Mouse (Mus musculus) frontal cortex, adult (tissue): ENCODE measurements around the gene Cntnap2.
A peak's percentile ranks its signal among the peaks of the same experiment; 100 is the strongest.

Experiments
- ATAC-seq: cut with Nextera tagmentation; 2 replicates; pipeline ENCODE4 v1.9.2; 2017; ENCODE audit warnings: mild to moderate bottlenecking, moderate library complexity, mixed read lengths; ENCODE audit not compliant: low TSS enrichment

Cntnap2 gene

DNA sequence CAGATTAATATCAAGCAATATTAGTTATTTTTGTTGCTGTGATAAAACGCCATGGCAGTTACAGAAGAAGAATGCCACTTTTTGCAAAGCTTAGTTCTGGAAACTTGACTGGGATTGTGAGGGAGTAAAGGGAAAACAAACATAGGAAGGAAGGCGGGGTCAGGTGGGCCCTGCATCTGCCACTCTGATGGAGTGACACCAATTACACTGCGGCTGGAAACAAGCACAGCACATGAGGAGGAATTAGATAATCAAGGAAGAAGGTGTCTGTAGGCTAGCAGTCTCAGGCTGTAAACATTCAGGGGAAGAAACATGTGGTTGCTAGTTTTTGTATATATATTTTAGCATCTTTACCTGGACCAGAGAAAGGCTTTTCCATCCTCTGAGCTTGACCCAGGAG is 2233.3 kb downstream of the Cntnap2 start:
- no peak; the same call in 1 of the 2 replicates for ATAC-seq

DNA sequence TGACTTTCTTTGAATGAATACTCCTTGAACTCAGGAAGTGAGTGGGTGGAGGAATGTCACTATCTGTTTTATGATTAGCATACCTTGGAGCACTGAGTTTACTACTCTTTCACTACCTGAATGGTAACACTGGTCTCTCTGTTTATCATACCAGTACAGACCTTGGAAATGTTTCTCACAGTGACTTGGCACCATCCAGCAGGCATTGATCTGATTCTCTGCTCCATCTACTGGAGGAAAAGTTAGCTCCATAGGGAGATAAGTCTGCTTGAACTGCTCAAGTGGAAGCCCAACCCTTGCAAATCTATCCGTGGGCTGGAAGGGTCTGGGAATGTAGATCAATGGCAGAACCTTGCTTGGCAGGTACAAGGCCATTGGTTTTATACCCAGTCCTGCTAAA is 2235.3 kb downstream of the Cntnap2 start:
- ATAC-seq, result no peak

DNA sequence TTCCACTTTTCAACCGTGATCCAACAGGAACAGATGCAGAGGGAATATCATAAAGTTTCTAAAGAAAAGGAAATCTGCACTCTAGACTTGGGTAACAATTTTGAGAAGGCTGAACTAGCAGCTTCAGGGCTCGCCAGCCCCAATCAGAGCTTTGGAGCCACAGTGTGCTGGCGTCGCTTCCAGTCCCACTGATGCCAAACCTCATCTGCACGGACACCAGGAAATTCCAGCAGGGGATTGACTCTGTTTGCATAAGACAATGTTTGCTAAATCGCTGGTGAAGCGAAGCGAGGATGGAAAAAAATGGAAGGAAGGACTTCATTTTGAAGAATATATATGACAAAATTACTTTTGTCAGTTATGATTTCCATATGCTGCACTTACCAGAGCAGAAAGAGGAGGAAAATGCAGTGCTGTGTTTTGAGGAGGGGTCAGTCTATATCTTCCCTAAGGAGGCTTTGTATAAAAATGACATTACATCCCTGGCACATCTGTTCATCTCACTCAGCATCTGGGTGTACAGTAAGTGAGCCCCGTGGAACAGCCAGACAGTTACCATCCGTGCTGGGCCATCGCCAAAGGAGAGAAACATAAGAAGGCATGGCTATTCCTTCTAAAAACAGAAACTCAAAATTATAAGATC is 2245.8 kb downstream of the Cntnap2 start:
- no peak for ATAC-seq

DNA sequence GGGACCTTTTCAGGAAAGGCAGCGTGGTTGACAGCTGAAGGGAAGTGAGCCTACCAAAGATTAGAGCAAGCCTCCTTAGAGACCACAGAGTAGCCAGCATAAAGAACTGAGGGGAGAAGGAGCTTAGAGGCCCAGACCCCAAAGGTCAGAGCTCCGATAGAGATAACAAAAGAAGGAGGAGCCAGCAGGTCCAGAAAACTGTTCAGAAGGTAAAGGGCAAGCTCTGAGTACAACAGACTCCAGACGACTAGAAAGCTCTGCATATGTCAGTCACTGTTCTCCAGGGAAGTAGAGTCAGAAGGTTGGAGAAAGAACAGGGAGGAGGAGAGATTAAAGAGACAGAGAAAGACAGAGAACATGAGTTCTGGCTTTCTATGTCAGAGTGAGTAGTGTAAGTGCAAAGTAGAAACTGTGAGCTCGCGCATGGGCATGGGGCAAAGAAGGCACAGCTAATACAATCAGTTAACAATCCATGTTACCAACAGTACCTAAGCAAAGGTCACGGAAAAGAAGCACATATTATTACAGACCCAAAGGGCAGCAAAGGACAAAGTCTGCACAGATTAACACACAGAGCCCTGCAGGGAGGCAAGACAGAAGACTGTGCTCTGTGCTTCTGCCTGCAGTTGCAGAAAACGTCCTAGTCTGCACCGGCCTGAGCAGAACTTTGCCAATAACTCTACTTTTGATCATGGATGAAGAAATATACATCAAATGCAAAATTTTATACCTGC is 2247.1 kb downstream of the Cntnap2 start:
- ATAC-seq, result no peak

DNA sequence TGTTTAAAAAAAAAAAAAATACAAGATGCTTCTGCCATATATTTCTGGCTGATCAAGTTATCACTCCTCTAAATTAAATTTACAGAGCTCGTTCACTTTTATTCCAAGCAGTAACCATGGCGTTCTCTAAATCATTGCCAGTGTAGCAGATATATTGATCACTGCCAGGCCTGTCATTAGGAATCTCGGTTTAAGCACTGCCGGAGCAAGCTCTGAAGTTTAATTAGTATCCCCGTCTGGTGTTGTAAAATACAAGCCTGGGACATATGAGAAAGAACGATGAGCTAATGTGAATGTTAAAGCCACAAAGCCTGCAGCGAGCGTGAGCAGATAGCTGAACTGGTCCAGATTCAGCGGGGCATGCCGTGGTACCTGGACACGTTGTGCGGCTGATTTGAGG is 2247.8 kb downstream of the Cntnap2 start:
- ATAC-seq, result peak; percentile 19; the same call in 1 of the 2 replicates

DNA sequence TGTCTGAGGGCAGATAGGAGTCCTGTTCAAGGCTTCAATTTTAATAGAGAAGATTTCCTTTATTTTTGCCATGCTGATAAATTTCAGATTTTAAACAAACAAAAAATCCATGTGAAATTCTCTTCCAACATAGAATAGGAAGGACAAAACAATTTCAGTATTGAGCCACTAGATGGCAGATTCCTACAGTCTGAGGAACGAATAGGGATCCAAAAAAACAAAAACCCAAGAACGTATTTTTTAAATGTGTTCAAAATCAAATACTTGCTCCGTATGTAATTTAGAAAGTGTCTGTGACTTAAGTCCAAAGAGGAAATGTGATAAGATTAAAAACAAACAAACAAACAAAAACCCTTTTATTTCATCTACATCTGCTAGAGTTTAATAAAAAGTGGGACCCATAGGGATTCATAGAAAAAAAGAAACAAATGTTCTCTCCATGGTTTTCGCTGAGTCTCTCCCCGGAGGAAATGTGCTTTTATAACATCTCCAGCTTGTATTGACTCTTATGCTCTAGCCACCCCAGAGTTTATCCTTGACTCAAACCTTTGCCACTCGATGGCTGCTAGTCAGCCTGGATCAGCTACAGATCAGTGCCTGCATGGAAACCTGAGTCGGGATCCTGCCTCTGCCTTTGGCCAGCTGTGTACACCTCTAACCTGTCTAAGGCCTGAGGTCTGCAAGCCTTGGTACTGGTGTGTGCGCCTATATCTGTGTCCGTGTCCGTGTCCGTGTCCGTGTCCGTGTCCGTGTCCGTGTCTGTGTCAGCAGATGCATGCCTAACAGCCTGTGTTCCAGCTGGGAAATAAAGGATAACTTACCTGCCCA is 2255.6 kb downstream of the Cntnap2 start:
- ATAC-seq, result peak; percentile 66

DNA sequence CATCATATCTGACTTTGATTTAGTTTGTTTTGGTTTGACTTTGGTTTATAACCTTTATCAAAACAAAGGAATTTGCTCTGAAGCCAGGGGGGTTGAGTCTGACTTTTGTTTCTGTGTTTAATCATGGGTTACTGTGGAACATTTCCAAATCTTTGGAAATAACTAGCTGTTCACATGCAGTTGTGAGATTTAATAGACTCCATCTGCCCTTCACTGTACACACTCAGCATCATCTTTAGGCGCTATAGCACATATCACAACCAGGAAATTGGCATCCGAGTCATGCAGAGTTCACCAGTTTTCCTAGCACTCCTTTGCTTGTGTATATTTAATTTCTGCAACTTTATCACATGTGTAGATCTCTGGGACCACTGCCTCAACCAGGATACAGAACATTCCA is 2256.3 kb downstream of the Cntnap2 start:
- ATAC-seq, result no peak

DNA sequence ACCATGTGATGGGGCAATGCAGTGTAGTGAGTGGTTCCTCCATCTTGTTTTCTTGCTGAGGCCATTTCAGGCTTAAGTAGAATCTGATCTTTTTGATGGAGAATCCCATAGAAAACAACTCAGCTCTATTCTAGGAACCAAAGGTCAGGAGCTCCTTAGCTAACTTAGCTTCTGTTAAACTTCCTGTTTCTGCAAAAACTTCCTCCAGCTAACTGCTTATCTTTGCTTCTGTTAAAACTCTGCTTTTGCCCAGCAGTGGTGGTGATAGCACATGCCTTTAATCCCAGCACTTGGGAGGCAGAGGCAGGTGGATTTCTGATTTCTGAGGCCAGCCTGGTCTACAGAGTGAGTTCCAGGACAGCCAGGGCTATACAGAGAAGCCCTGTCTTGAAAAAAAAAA is 2258.1 kb downstream of the Cntnap2 start:
- no peak for ATAC-seq

DNA sequence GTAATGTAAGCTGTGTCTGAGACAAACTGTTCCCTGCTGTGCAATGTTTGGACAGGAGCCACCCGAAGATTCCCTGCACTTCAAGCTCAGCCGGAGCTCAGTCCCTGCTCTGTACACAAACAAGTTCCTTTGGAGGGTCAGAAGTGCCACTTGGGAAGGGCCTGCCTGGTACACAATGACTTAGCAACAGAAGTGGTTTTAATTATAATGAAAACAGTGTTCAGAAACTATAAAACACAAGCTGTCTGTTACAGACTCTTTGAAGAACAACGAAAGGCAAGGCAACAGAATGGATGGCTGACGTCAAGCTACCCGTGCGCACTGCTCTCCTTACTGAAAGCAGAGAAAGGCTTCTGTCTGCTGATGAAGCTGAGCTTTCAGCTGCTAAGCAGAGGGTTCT is 2259.5 kb downstream of the Cntnap2 start:
- peak; percentile 92 for ATAC-seq

DNA sequence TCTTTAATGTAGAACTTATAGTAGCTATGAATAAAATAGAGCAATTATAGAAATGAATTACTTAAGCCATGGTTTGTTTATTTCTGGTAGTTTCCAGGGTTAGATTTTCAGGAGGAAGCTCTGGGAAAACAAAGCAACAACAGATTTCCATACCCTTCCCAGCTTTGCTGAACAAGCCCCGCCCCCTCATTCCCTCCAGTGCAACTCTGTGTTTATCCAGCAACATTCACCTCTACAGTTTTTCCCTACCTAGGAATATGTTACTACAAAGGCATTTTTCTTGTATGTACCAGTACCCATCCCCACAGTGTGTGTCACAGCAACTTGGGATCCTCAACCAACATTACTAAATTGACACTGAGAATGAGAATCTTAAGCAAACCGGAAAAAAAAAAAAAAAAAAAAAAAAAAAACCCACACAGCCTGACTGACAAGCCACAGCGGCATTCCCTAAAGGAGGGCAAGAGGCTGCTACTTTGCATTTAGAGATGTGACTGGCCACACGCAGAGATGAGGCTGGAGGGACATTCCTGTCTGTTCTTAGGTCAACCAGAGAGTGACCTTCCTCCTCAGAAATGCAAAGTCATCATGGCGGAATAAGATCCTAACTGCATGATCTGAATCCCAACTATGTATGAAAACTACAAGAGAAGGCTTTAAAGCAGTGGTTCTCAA is 2260.3 kb downstream of the Cntnap2 start:
- ATAC-seq, result no peak

DNA sequence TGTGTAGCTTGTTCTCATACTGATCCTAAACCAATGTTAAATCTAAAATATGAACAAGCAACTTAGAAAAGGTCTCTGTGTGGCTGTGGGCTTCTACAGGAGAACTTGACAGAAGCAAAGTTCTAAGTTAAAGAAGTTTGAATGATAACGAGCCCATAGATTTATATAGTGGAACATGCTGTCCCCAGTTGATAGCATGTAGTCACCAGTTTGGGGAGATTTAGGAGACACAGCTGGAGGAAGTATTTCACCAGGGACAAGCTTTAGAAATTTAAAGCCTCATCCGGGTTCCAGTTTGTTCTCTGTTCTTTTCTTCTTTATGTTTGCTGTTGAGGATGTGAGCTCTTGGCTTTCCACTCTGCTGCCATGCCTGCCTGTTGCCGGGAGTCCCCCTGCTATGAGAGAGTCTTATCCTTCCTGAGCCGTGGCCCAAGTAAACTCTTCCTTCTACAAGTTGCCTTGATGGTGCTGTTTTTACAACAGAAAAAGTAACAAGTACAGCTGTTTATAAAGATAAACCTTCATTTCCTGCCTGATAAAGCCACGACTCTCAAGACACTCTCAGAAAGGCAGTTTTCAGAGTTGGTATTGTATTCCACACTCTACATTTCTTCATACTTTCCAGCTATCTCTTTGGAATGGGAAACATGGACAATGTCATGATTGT is 2264.1 kb downstream of the Cntnap2 start:
- no peak for ATAC-seq

DNA sequence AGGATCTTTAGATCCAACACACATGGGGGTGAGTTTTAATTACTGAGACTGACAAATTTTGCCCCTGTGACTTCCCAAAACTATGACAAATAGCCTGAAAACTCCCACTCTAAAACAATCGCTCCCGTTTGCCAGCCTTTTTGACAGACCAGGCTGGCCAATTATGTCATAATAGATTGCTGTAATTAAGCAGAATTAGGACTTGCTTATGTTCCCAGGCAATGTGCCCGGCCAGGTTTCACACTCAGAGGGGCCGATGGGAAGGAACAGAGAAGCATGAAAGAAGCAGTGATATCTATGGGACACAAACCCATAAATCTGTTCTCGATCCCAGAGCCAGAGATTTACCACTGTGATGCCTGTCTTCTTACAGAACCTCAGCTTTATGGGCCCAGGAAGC is 2264.7 kb downstream of the Cntnap2 start:
- no peak for ATAC-seq

DNA sequence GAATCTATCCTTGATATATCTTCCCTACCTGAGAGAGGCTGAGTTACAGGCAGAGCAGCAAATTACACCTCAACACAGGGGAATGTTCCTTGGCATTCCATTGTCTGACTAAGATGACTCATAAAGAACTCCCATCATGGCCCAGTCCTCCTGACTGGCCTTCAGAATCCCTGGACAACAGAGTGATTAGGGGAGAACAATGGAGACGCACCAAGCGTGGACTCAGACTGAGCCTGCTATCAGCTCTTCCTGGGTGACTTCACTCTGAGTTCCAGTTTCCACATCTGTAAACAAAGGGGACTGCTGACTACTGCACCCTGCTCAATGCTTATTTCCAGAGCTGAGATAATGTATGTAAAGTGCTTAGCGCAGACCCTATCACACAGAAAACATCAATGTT is 2269.1 kb downstream of the Cntnap2 start:
- ATAC-seq, result no peak

DNA sequence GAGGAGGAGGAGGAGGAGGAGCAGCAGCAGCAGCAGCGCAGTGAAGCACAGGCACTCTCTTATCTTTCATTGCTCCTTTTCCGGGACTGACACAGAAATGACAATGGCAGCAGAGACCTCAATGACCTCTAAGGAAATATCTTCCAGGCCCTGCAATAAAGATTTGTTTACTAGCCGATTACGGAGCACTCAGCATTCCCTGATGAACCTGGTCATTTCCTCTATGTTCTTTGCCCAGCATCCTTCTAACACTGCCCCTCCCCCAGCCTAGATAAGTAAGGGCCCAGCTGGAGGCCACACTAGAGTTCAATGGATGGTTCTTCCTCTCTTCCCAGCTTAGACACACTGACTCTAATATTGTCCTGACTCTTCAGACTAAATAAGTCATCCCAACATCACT is 2270.1 kb downstream of the Cntnap2 start:
- no peak for ATAC-seq

DNA sequence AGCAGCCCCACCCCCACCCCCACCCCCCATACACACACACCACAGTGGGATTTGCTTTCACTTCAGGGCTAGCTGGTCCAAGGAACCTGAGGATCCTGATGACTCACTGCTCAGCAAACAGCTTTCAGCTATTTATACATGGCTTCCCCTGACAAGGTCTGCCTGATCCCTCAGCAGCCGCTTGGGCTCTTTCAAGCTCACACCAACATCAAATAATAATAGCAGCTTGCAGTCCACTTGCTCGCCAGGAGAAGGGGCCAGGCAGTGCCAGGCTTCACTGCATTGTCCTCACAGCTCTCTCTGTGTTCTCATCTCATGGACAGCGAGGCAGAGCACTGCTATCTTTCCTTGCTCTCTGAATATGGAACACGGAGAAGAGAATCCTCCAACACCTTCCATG is 2273.9 kb downstream of the Cntnap2 start:
- peak; percentile 93 for ATAC-seq

DNA sequence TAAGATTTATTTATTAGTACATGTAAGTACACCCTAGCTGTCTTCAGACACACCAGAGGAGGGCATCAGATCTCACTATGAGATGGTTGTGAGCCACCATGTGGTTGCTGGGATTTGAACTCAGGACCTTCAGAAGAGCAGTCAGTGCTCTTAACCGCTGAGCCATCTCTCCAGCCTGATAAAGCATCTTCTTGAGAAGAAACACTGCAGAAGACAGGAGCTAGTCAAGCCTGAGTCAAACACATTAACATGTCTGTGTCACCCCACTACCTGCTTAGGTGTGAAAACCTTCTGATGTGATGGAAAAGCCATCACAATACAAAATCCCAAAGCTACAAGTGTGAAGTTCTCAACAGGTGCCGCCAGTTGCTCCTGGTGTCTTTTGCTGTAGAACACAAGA is 2275.2 kb downstream of the Cntnap2 start:
- ATAC-seq, result no peak

DNA sequence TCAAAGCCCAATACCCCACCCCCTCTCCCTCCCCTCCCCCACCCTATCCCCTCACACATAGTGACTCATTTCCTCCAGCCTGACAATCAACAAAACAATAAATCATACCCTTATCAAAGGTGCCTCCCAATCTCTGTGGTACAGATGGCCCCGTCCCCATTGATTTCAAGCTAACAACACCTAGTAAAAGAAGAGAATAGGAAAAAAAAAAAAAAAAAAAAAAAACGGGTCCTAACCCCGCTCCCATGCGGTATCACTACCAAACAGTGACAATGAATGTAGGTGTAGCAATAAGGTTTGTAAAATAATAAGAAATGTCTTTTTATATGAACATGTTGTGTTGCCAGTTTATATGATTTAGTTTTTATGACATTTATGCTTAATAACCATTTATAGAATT is 2278.1 kb downstream of the Cntnap2 start:
- no peak for ATAC-seq

DNA sequence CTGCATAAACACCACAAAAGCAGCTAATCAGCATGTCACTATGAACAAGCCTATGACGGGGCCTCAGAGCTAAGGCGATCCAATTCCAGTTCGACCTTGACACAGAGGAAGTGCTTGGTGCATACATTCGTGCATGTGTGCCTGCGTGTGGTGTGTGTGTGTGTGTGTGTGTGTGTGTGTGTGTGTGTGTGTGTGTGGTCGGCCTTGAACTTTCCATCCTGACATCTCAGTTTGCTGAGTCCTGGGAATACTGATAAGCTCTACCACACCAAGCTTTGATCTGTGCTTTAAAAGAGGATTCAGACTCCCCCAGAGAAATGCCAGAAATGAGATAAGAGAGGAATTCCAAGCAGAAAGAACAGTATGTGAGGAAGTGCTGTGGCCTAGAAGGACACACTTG is 2279.0 kb downstream of the Cntnap2 start:
- no peak for ATAC-seq

DNA sequence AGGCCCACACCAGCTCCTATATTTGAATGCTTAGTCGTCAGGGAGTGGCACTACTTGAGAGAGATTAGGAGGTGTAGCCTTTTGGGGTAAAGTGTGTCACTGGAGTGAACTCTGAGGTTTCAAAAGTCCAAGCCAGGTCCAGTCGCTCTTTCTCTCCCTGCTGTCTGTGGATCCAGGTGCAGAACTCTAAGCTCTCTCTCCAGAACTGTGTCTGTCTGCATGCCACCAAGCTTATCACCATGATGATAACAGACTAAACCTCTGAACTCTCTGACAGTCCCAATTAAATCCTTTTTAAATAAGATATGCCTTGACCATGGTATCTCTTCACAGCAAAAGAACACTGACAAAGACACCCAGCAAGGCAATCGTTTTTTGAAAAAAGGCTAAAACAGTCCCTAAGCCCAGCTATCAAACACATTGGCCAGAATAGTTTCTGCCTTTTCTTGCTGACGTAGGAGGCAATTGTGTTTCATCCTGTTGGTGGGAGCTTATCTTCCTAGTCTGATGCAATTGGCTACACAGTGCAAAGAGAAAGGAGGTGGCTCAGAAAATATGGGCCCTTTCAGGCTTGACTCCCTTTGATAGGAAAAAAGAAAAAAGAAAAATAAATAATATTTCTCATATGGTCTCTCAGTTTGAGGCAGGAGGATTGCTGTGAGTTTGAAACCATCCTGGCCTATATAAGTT is 2281.8 kb downstream of the Cntnap2 start:
- no peak for ATAC-seq

DNA sequence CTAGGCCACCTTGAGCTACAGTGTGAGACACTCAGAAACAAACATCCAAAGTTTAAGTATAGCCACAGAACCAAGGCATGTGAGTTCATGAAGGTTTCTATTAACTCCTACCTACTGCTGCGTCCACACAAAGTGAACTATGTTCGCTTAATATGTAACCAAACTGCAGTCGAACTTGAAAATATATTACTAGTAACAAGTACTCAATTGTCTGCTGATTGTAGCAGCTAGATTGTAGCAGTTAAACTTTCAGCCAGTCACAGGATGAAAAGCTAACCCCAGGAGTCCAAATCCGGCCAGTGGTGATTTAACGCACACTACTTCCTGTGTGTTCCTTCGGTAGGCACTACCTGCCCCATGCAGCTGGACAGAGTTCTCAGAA is 2282.3 kb downstream of the Cntnap2 start:
- ATAC-seq, result no peak

DNA sequence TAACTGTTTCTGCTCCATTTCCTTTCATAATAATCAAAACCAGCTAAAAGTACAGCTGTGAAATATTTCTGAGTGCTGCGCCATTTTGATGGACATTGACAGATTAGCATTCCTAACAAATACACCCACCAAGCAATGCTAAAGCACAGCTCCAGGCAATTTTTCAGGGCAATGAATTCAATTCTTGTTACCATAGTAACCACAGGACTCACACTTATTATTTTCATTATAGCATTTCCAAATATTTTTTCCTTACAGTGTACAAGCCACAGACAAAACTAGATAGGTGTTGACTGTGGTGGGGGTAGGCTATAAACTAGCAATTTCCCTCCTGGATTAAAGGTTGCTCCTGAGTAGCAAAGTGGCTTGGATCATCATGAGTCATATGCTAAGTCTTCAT is 2284.1 kb downstream of the Cntnap2 start:
- ATAC-seq, result no peak
